Mouse (Mus musculus) CH12.LX (cell line): ENCODE data around the gene Btf3. TPM values are rescaled to one million over a fixed set of nuclear protein-coding genes. Genes with fewer than 3 reads are reported as not detected.

Experiments used
- DNase-seq: peaks from one replicate; pipeline ENCODE4 v3.0.0-alpha.2; 2013; ENCODE audit errors: extremely low read depth
- H3K27ac ChIP-seq: 2 replicates; pipeline ENCODE4 v1.5.1; 2012; ENCODE audit warnings: low read depth, mild to moderate bottlenecking, control low read depth, moderate library complexity; ENCODE audit not compliant: insufficient read depth
- H3K27me3 ChIP-seq: replicated peaks from 2 replicates; pipeline ENCODE3; 2012; ENCODE audit warnings: inconsistent platforms
- H3K36me3 ChIP-seq, 2 experiments: replicated peaks in 1 of 2; 2 replicates each; pipeline versions ENCODE3 to v1.6.1; 2012; ENCODE audit warnings: inconsistent platforms in 1 of 2, low read length in 1 of 2, mild to moderate bottlenecking in 1 of 2, mixed read lengths in 1 of 2, moderate library complexity in 1 of 2; ENCODE audit not compliant: control insufficient read depth in 1 of 2, insufficient read depth in 1 of 2
- H3K4me1 ChIP-seq, 2 experiments: 2 replicates each; pipeline ENCODE4 v1.6.1; 2012; ENCODE audit warnings: inconsistent platforms in 1 of 2, moderate library complexity in 1 of 2; ENCODE audit not compliant: insufficient read depth in 2 of 2, control insufficient read depth in 1 of 2
- H3K4me2 ChIP-seq: 2 replicates; pipeline ENCODE4 v1.6.1; 2012; ENCODE audit warnings: low read depth, mild to moderate bottlenecking, control low read depth; ENCODE audit not compliant: poor library complexity, insufficient read depth, severe bottlenecking
- H3K4me3 ChIP-seq, 3 experiments: fragments of 150-350 bp in 1 of 3; sonication (generic) in 1 of 3; replicated peaks in 1 of 3; 2 replicates each; pipeline versions ENCODE3 to v1.5.1; 2011 to 2012; ENCODE audit warnings: low read depth in 2 of 3, low read length in 2 of 3, mild to moderate bottlenecking in 2 of 3, moderate library complexity in 2 of 3, control low read depth in 1 of 3, improper control_type of control experiment in 1 of 3, inconsistent platforms in 1 of 3, mixed read lengths in 1 of 3; ENCODE audit not compliant: poor library complexity in 1 of 3
- H3K79me2 ChIP-seq: replicated peaks from 2 replicates; pipeline ENCODE4 v1.6.1; 2012; ENCODE audit warnings: mild to moderate bottlenecking, moderate library complexity; ENCODE audit not compliant: control insufficient read depth, poor library complexity, insufficient read depth, severe bottlenecking; ENCODE audit errors: extremely low read depth
- H3K9ac ChIP-seq: 2 replicates; pipeline ENCODE4 v1.6.1; 2012; ENCODE audit warnings: low read depth, mild to moderate bottlenecking, control low read depth, moderate library complexity; ENCODE audit not compliant: insufficient read depth
- H3K9me3 ChIP-seq: replicated peaks from 2 replicates; pipeline ENCODE3; 2012; ENCODE audit warnings: low read length, inconsistent platforms, mixed read lengths
- BHLHE40 ChIP-seq: IDR thresholded peaks from 2 replicates; pipeline ENCODE4 v1.6.1; 2011; ENCODE audit warnings: mild to moderate bottlenecking, low read depth, low read length, improper control_type of control experiment
- CHD1 ChIP-seq: IDR thresholded peaks from 2 replicates; pipeline ENCODE4 v1.6.1; 2012; ENCODE audit warnings: low read depth, low read length, improper control_type of control experiment, inconsistent platforms
- CHD2 ChIP-seq: IDR thresholded peaks from 2 replicates; pipeline ENCODE4 v1.6.1; 2011; ENCODE audit warnings: low read length, improper control_type of control experiment
- CTCF ChIP-seq, 2 experiments: IDR thresholded peaks in 1 of 2; conservative IDR thresholded peaks in 1 of 2; 2 replicates each; pipeline ENCODE4 v1.5.1; 2011 to 2012; ENCODE audit warnings: low read depth in 2 of 2, low read length in 2 of 2, improper control_type of control experiment in 1 of 2, inconsistent platforms in 1 of 2, mild to moderate bottlenecking in 1 of 2, moderate library complexity in 1 of 2
- ELF1 ChIP-seq: IDR thresholded peaks from 2 replicates; pipeline ENCODE4 v1.6.1; 2014; ENCODE audit warnings: low read depth, mild to moderate bottlenecking, inconsistent platforms, low read length, improper control_type of control experiment
- HCFC1 ChIP-seq: IDR thresholded peaks from 2 replicates; pipeline ENCODE4 v1.6.1; 2012; ENCODE audit warnings: low read depth, mild to moderate bottlenecking, inconsistent platforms, low read length, improper control_type of control experiment
- IRF4 ChIP-seq: IDR thresholded peaks from 2 replicates; pipeline ENCODE4 v1.6.1; 2014; ENCODE audit warnings: low read depth, mild to moderate bottlenecking, inconsistent platforms, low read length, improper control_type of control experiment
- JUN ChIP-seq: IDR thresholded peaks from 2 replicates; pipeline ENCODE4 v1.6.1; 2011; ENCODE audit warnings: low read depth, mild to moderate bottlenecking, low read length, improper control_type of control experiment, moderate library complexity; ENCODE audit not compliant: insufficient read depth
- JUND ChIP-seq: conservative IDR thresholded peaks from 2 replicates; pipeline ENCODE4 v1.6.1; 2011; ENCODE audit warnings: low read depth, low read length, improper control_type of control experiment
- KAT2A ChIP-seq: IDR thresholded peaks from 2 replicates; pipeline ENCODE4 v1.6.1; 2012; ENCODE audit warnings: low read length, improper control_type of control experiment, inconsistent platforms; ENCODE audit not compliant: insufficient replicate concordance
- MAFK ChIP-seq: IDR thresholded peaks from 2 replicates; pipeline ENCODE4 v1.6.1; 2011; ENCODE audit warnings: low read length, improper control_type of control experiment; ENCODE audit not compliant: insufficient replicate concordance
- MAX ChIP-seq: IDR thresholded peaks from 2 replicates; pipeline ENCODE4 v1.6.1; 2011; ENCODE audit warnings: low read length, improper control_type of control experiment
- MAZ ChIP-seq: IDR thresholded peaks from 2 replicates; pipeline ENCODE4 v1.6.1; 2012; ENCODE audit warnings: low read depth, mild to moderate bottlenecking, inconsistent platforms, low read length, improper control_type of control experiment, moderate library complexity
- MEF2A ChIP-seq: IDR thresholded peaks from 2 replicates; pipeline ENCODE4 v1.6.1; 2014; ENCODE audit warnings: low read depth, mild to moderate bottlenecking, inconsistent platforms, low read length, improper control_type of control experiment, borderline replicate concordance
- MXI1 ChIP-seq: IDR thresholded peaks from 2 replicates; pipeline ENCODE4 v1.6.1; 2011; ENCODE audit warnings: mild to moderate bottlenecking, low read depth, low read length, improper control_type of control experiment
- NELFE ChIP-seq: IDR thresholded peaks from 2 replicates; pipeline ENCODE4 v1.6.1; 2011; ENCODE audit warnings: low read depth, low read length, improper control_type of control experiment
- POLR2A ChIP-seq: IDR thresholded peaks from 2 replicates; pipeline ENCODE4 v1.6.1; 2011; ENCODE audit warnings: low read depth, mild to moderate bottlenecking, improper control_type of control experiment, low read length
- POLR2AphosphoS2 ChIP-seq: IDR thresholded peaks from 2 replicates; pipeline ENCODE4 v1.6.1; 2011; ENCODE audit warnings: low read depth, low read length, improper control_type of control experiment
- RCOR1 ChIP-seq: conservative IDR thresholded peaks from 2 replicates; pipeline ENCODE4 v1.6.1; 2012; ENCODE audit warnings: low read depth, mild to moderate bottlenecking, inconsistent platforms, low read length, improper control_type of control experiment
- TCF12 ChIP-seq: IDR thresholded peaks from 2 replicates; pipeline ENCODE4 v1.6.1; 2014; ENCODE audit warnings: low read depth, mild to moderate bottlenecking, inconsistent platforms, low read length, improper control_type of control experiment
- UBTF ChIP-seq: IDR thresholded peaks from 2 replicates; pipeline ENCODE4 v1.6.1; 2012; ENCODE audit warnings: low read depth, mild to moderate bottlenecking, inconsistent platforms, low read length, improper control_type of control experiment, moderate library complexity
- ZKSCAN1 ChIP-seq: IDR thresholded peaks from 2 replicates; pipeline ENCODE4 v1.6.1; 2012; ENCODE audit warnings: low read depth, inconsistent platforms, low read length, improper control_type of control experiment, borderline replicate concordance
- ZMIZ1 ChIP-seq: IDR thresholded peaks from 2 replicates; pipeline ENCODE4 v1.6.1; 2012; ENCODE audit warnings: low read depth, mild to moderate bottlenecking, inconsistent platforms, low read length, improper control_type of control experiment
- dilution Hi-C: fragments of 300-500 bp; cut with MboI; formaldehyde crosslinking; loops from 2 replicates; pipeline ENCODE4 v1.14.3; 2020; ENCODE audit warnings: low sequenced_read_pairs; ENCODE audit not compliant: extremely low pct_unique_long_range_greater_than_20kb, extremely low pct_ligation_motif_present
- in situ Hi-C: fragments of 300-500 bp; cut with MboI; formaldehyde crosslinking; loops from 3 replicates; pipeline ENCODE4 v1.14.3; 2019; ENCODE audit warnings: low sequenced_read_pairs, low pct_ligation_motif_present, low pct_unique_long_range_greater_than_20kb, mixed read lengths
- polyA plus RNA-seq: library from polyadenylated mRNA; unstranded; fragments of >175 nt; gene quantifications from 2 replicates; pipeline ENCODE4 v1.2.1, GENCODE M21; 2012; ENCODE audit warnings: low read depth; ENCODE audit not compliant: insufficient read length
- total RNA-seq, 2 experiments: library from RNA; depleted of rRNA; stranded (reverse); fragments of 300-350 nt in 1 of 2; fragments of >200 nt in 1 of 2; gene quantifications; 2 replicates each; pipeline ENCODE4 v1.2.3; 2012 to 2014

Btf3 gene
- total and polyA plus RNA-seq, 3 experiments: 1,038 to 1,568 (median 1,367) TPM

DNA sequence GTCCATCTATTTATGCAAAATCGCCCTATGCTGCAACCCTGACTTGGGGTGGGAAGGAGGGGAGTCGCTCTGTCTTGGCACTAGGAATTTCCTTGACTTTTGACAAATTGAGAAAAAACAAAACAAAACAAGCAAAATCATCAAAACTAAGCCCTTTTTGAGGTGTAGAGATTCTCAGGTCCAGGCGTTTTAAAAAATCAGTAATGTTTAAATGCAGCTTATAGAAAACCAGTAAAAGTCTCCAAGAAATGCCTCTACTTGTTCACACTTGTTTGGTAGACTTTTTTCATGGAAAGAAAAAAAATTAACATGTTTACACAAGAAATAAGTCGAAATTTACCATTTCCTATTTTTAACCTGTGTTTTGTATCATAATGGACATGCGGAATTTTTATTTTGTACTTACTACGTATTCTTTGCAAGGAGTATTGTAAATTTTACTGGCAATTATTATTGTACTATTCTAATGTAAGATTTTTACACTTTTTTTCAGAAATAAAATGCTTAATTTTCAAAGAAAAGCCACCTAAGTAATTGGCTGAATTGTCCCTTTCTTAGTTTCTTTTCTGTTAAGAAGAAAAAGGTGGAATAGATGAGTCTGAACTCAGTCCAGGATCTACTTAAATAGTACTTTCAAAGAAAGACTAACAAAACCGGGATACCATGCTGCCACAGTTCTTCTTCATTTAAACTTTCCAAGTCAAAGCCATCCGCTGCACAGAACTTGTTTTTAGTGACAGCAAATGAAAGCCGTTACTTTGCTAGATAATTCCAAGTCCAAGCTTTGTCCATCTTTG, 39.6 kb upstream of the Btf3 start:
- H3K9me3 ChIP-seq: peaks cover 16% of the 10 kb centered on the region
- dilution Hi-C loops (no loop called here), in situ Hi-C loops (no loop called here)
- no peak overlapping the region for H3K4me3 ChIP-seq
- no peak overlapping the region for H3K27ac ChIP-seq
- H3K4me1 ChIP-seq: no peaks in the 10 kb centered on the region
- no peak for DNase-seq
- TF ChIP-seq CHD2: no peak
- TF ChIP-seq UBTF: no peak
- TF ChIP-seq JUND: no peak
- TF ChIP-seq JUN: no peak
- TF ChIP-seq NELFE: no peak
- TF ChIP-seq KAT2A: no peak
- no peak for TF ChIP-seq POLR2A
- TF ChIP-seq CHD1: no peak
- TF ChIP-seq TCF12: no peak
- TF ChIP-seq HCFC1: no peak
- TF ChIP-seq IRF4: no peak
- no peak for TF ChIP-seq POLR2AphosphoS2
- TF ChIP-seq MAZ: no peak
- no peak for TF ChIP-seq ZMIZ1
- no peak for TF ChIP-seq MXI1
- H3K36me3 ChIP-seq: no peaks in the 10 kb centered on the region
- H3K4me2 ChIP-seq: no peak overlapping the region
- no peaks in the 10 kb centered on the region for H3K27me3 ChIP-seq
- no peaks in the 10 kb centered on the region for H3K79me2 ChIP-seq
- H3K9ac ChIP-seq: no peak overlapping the region

DNA sequence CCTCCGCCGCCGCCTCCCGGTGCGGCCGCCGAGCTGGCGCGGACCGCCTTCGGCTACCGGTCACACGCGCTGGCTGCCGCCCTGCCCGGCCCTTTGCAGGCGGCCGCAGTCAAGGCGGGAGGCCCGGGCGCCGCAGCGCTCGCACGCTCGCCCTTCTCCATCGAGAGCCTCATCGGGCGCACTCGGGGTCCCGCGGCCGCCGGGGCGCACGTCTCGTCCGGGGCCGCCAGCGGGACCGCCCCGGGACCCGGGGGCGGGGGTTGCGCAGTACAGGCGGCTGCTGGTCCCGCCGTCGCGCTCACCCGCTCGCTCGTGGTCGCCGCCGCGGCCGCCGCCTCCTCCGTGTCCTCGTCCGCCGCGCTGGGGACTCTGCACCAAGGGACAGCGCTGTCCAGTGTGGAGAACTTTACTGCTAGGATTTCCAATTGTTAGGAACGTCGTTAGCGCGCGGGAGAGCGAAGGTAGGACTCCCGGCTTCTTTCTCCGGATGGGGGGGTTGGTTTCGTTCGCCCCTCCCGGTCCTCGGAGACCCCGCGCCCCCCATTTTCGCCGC, 38.8 kb upstream of the Btf3 start:
- Histone ChIP-seq H3K79me2 (no peaks in the 10 kb centered on the region), H3K4me1 (no peaks in the 10 kb centered on the region), H3K4me2 (no peak overlapping the region), H3K36me3 (no peaks in the 10 kb centered on the region), H3K27me3 (no peaks in the 10 kb centered on the region), H3K9me3 (peaks cover 16% of the 10 kb centered on the region), H3K27ac (no peak overlapping the region), H3K4me3 (no peak overlapping the region), H3K9ac (no peak overlapping the region)
- in situ Hi-C loops: no loop called here
- dilution Hi-C loops: no loop called here
- DNase-seq: no peak
- TF ChIP-seq MAFK: no peak
- no peak for TF ChIP-seq HCFC1
- no peak for TF ChIP-seq ELF1
- no peak for TF ChIP-seq BHLHE40
- no peak for TF ChIP-seq CTCF (conservative IDR thresholded peaks at IDR 0.05 in 1 of 2, IDR thresholded peaks at IDR 0.05 in 1 of 2; ENCODE audit: low read depth in 2 of 2, low read length in 2 of 2)
- TF ChIP-seq ZKSCAN1: no peak
- no peak for TF ChIP-seq MEF2A
- TF ChIP-seq RCOR1: no peak
- no peak for TF ChIP-seq POLR2A
- no peak for TF ChIP-seq MAX
- TF ChIP-seq IRF4: no peak
- TF ChIP-seq CHD2: no peak
